Comparison of ENCODE assay signal across 26 mouse cellular contexts in the genomic region with DNA sequence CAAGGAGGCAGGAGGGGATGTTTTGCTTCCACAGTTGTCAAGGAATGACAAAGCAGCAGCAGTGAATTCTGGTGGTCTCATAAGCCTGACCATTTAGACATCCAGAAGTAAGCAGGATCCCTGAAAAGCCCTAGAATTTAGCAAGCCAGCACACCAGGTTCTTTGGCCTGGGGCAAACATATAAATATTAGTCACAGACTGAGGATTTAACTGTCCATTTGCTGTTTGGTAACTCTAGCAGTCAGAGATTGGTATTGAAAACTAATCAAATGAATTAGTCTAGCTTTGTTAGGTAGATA. TPM values are rescaled to one million over a fixed set of nuclear protein-coding genes. Genes with fewer than 3 reads are reported as not detected.
DNase-seq lines count a peak whose midpoint lies in the region; ATAC-seq lines count a peak whose summit lies in the region.
"Had no signal": no experiment of that assay in that cellular context is flagged by ENCODE, and none has a peak within 500 bp of the region (broad histone marks: within the 10 kb centered on the region; RNA-seq: fewer than 3 reads in every experiment).

No protein-coding gene starts in this region.

- ATAC-seq in kidney, embryonic 15.5 days (replicated peaks; ENCODE audit: low FRiP score) = no peak
- no peak for ATAC-seq in hindbrain, embryonic 15.5 days (ENCODE audit: low FRiP score, low read depth)
- ATAC-seq in neural tube, embryonic 13.5 days (ENCODE audit: low read depth) = no peak
- ATAC-seq: forebrain, embryonic 16.5 days; inflammation-experienced regulatory T-cells, adult 6 months had no signal

- H3K36me3 ChIP-seq in kidney, embryonic 15.5 days = no peaks in the 10 kb centered on the region
- H3K36me3 ChIP-seq in hindbrain, embryonic 15.5 days = no peaks in the 10 kb centered on the region
- H3K36me3 ChIP-seq in neural tube, embryonic 13.5 days = peaks cover 23% of the 10 kb centered on the region
- H3K36me3 ChIP-seq: embryonic facial prominence, embryonic 12.5 days; forebrain, embryonic 12.5 days; heart, embryonic 10.5 days had no signal

- no peak overlapping the region for H3K9ac ChIP-seq in kidney, embryonic 15.5 days
- H3K9ac ChIP-seq in hindbrain, embryonic 15.5 days = no peak overlapping the region
- H3K9ac ChIP-seq in neural tube, embryonic 13.5 days = 0 out of 2 replicates have a peak overlapping the region, but pooled peaks have one; percentile 86
- H3K9ac ChIP-seq: embryonic facial prominence, embryonic 12.5 days; forebrain, embryonic 12.5 days had no signal

- H3K4me2 ChIP-seq in kidney, embryonic 15.5 days = no peak overlapping the region
- H3K4me2 ChIP-seq in hindbrain, embryonic 15.5 days = peak overlapping the region; percentile 31
- H3K4me2 ChIP-seq in neural tube, embryonic 13.5 days = 0 out of 2 replicates have a peak overlapping the region, but pooled peaks have one; percentile 18
- H3K4me2 ChIP-seq: embryonic facial prominence, embryonic 12.5 days; forebrain, embryonic 12.5 days had no signal

- no peak overlapping the region for H3K4me3 ChIP-seq in kidney, embryonic 15.5 days (replicated peaks)
- H3K4me3 ChIP-seq in hindbrain, embryonic 15.5 days = no peak overlapping the region
- H3K4me3 ChIP-seq in neural tube, embryonic 13.5 days = no peak overlapping the region
- H3K4me3 ChIP-seq: embryonic facial prominence, embryonic 12.5 days; forebrain, embryonic 12.5 days; heart, embryonic 10.5 days had no signal

- H3K27me3 ChIP-seq in kidney, embryonic 15.5 days = peaks cover 41% of the 10 kb centered on the region
- H3K27me3 ChIP-seq in hindbrain, embryonic 15.5 days = peaks cover 44% of the 10 kb centered on the region
- no peaks in the 10 kb centered on the region for H3K27me3 ChIP-seq in neural tube, embryonic 13.5 days

- H3K9me3 ChIP-seq in kidney, embryonic 15.5 days (replicated peaks) = no peaks in the 10 kb centered on the region
- no peaks in the 10 kb centered on the region for H3K9me3 ChIP-seq in hindbrain, embryonic 15.5 days
- H3K9me3 ChIP-seq in neural tube, embryonic 13.5 days = no peaks in the 10 kb centered on the region
- H3K9me3 ChIP-seq: embryonic facial prominence, embryonic 12.5 days; forebrain, embryonic 12.5 days; heart, embryonic 10.5 days had no signal

- peak overlapping the region; percentile 75 for H3K27ac ChIP-seq in kidney, embryonic 15.5 days
- peak overlapping the region; percentile 65 for H3K27ac ChIP-seq in hindbrain, embryonic 15.5 days (replicated peaks)
- H3K27ac ChIP-seq in neural tube, embryonic 13.5 days (replicated peaks) = peak overlapping the region; percentile 99
- H3K27ac ChIP-seq: embryonic facial prominence, embryonic 12.5 days; forebrain, embryonic 12.5 days; heart, embryonic 10.5 days had no signal

- DNase-seq in embryo, embryonic 9.5 days (ENCODE audit: extremely low spot score) = peak; percentile 58
- DNase-seq in embryo, embryonic 10 days (ENCODE audit: low spot score) = no peak
- no peak for DNase-seq in kidney, adult 8-10 months
- DNase-seq in layer of hippocampus, postnatal 10 days (ENCODE audit: low spot score in 2 of 2) = no peak
- DNase-seq in urinary bladder, postnatal 14 days (ENCODE audit: low spot score) = no peak
- DNase-seq: adrenal gland, postnatal 14 days; cerebellum, adult 11-12 months; cerebellum, adult 9-10 months; cerebellum, postnatal 25 days; gastrocnemius, postnatal 10 days; heart, adult 18-20 months; heart, postnatal 10 days; heart, postnatal 4 days had no signal

- H3K4me1 ChIP-seq in kidney, embryonic 15.5 days = peaks cover 71% of the 10 kb centered on the region
- H3K4me1 ChIP-seq in hindbrain, embryonic 15.5 days (replicated peaks) = peaks cover 24% of the 10 kb centered on the region
- peaks cover 90% of the 10 kb centered on the region for H3K4me1 ChIP-seq in neural tube, embryonic 13.5 days (replicated peaks)
- H3K4me1 ChIP-seq: embryonic facial prominence, embryonic 12.5 days had no signal

RNA-seq across cellular contexts. Expression of gene Gm28230, which starts 15.4 kb away (rescaled TPM):
- 1.7 and 2.3 TPM in 2 replicates for polyA plus RNA-seq in kidney, embryonic 15.5 days (2015; fragmentation: Nextera tagmentation; extraction: Ambion mirVana)
- polyA plus RNA-seq in hindbrain, embryonic 15.5 days (2015; fragmentation: Nextera tagmentation; extraction: Ambion mirVana) = 0.87 and 1.6 TPM in 2 replicates
- 2.2 and 2.4 TPM in 2 replicates for polyA plus RNA-seq in neural tube, embryonic 13.5 days (2015; fragmentation: Nextera tagmentation; extraction: Ambion mirVana)
- total RNA-seq in layer of hippocampus, postnatal 10 days (2021) = not detected
- total RNA-seq: heart, adult 18-20 months; heart, postnatal 10 days; heart, postnatal 4 days; MEL had no signal
- polyA plus RNA-seq: C2C12; cortical plate, adult 2 months; embryonic facial prominence, embryonic 12.5 days; forebrain, embryonic 12.5 days; forebrain, embryonic 16.5 days; frontal cortex, adult 2 months; heart, embryonic 14.5 days; inflammation-experienced regulatory T-cells, adult 6 months had no signal

RNA-seq across cellular contexts. Expression of gene Hoxd1, which starts 20.9 kb away (rescaled TPM):
- polyA plus RNA-seq in kidney, embryonic 15.5 days (2015; fragmentation: Nextera tagmentation; extraction: Ambion mirVana) = 1.2 and 1.5 TPM in 2 replicates
- polyA plus RNA-seq in hindbrain, embryonic 15.5 days (2015; fragmentation: Nextera tagmentation; extraction: Ambion mirVana) = 1.2 and 2.4 TPM in 2 replicates
- polyA plus RNA-seq in neural tube, embryonic 13.5 days (2015; fragmentation: Nextera tagmentation; extraction: Ambion mirVana) = 6.4 and 9.0 TPM in 2 replicates
- not detected for total RNA-seq in layer of hippocampus, postnatal 10 days (2021)
- total RNA-seq: adrenal gland, postnatal 14 days; gastrocnemius, postnatal 10 days; heart, adult 18-20 months; heart, postnatal 10 days; heart, postnatal 4 days; MEL had no signal
- polyA plus RNA-seq: C2C12; forebrain, embryonic 16.5 days; heart, embryonic 14.5 days; inflammation-experienced regulatory T-cells, adult 6 months had no signal

RNA-seq across cellular contexts. Expression of gene Hoxd4, which starts 30.2 kb away (rescaled TPM):
- 5.6 and 5.8 TPM in 2 replicates for polyA plus RNA-seq in kidney, embryonic 15.5 days (2015; fragmentation: Nextera tagmentation; extraction: Ambion mirVana)
- polyA plus RNA-seq in hindbrain, embryonic 15.5 days (2015; fragmentation: Nextera tagmentation; extraction: Ambion mirVana) = 2.7 and 3.3 TPM in 2 replicates
- 6.9 and 7.2 TPM in 2 replicates for polyA plus RNA-seq in neural tube, embryonic 13.5 days (2015; fragmentation: Nextera tagmentation; extraction: Ambion mirVana)
- not detected for total RNA-seq in layer of hippocampus, postnatal 10 days (2021)
- total RNA-seq: MEL had no signal
- polyA plus RNA-seq: C2C12; cortical plate, adult 2 months; forebrain, embryonic 12.5 days; forebrain, embryonic 16.5 days; frontal cortex, adult 2 months; inflammation-experienced regulatory T-cells, adult 6 months had no signal

RNA-seq across cellular contexts. Expression of gene Hoxd3, which starts 30.2 kb away (rescaled TPM):
- 15.2 and 15.9 TPM in 2 replicates for polyA plus RNA-seq in kidney, embryonic 15.5 days (2015; fragmentation: Nextera tagmentation; extraction: Ambion mirVana)
- 49.4 and 51.8 TPM in 2 replicates for polyA plus RNA-seq in hindbrain, embryonic 15.5 days (2015; fragmentation: Nextera tagmentation; extraction: Ambion mirVana)
- polyA plus RNA-seq in neural tube, embryonic 13.5 days (2015; fragmentation: Nextera tagmentation; extraction: Ambion mirVana) = 24.2 and 33.8 TPM in 2 replicates
- total RNA-seq in layer of hippocampus, postnatal 10 days (2021) = not detected
- total RNA-seq: heart, adult 18-20 months; heart, postnatal 10 days; MEL had no signal
- polyA plus RNA-seq: C2C12; cortical plate, adult 2 months; forebrain, embryonic 12.5 days; forebrain, embryonic 16.5 days; frontal cortex, adult 2 months; inflammation-experienced regulatory T-cells, adult 6 months had no signal

RNA-seq across cellular contexts. Expression of gene Hoxd8, which starts 37.5 kb away (rescaled TPM):
- 36.4 and 40.8 TPM in 2 replicates for polyA plus RNA-seq in kidney, embryonic 15.5 days (2015; fragmentation: Nextera tagmentation; extraction: Ambion mirVana)
- polyA plus RNA-seq in hindbrain, embryonic 15.5 days (2015; fragmentation: Nextera tagmentation; extraction: Ambion mirVana) = 0.73 and 1.3 TPM in 2 replicates
- polyA plus RNA-seq in neural tube, embryonic 13.5 days (2015; fragmentation: Nextera tagmentation; extraction: Ambion mirVana) = 17.4 and 22.8 TPM in 2 replicates
- total RNA-seq in layer of hippocampus, postnatal 10 days (2021) = under 1 TPM in 1 of 2 experiments, not detected in 1; 0.23 TPM
- polyA plus RNA-seq: C2C12; cortical plate, adult 2 months; forebrain, embryonic 12.5 days; forebrain, embryonic 16.5 days; inflammation-experienced regulatory T-cells, adult 6 months had no signal
